Mouse (Mus musculus) C2C12 (cell line): Measurements from ENCODE around the gene Hyal3. TPM values are rescaled to one million over a fixed set of nuclear protein-coding genes. Genes with fewer than 3 reads are reported as not detected.
A peak's percentile ranks its signal among the peaks of the same experiment; 100 is the strongest.

Experiments used
- H3K27me3 ChIP-seq: one replicate; pipeline ENCODE4 v1.6.1; 2011; ENCODE audit not compliant: control insufficient read depth, insufficient read depth, insufficient read length
- H3K36me3 ChIP-seq: one replicate; pipeline ENCODE4 v1.6.1; 2011; ENCODE audit not compliant: control insufficient read depth, insufficient read depth
- H3K4me3 ChIP-seq: one replicate; pipeline ENCODE4 v1.5.1; 2011; ENCODE audit warnings: mild to moderate bottlenecking, control low read depth; ENCODE audit not compliant: poor library complexity, insufficient read depth, severe bottlenecking
- H3K79me2 ChIP-seq: one replicate; pipeline ENCODE4 v1.6.1; 2011; ENCODE audit not compliant: control insufficient read depth, insufficient read depth
- H3K79me3 ChIP-seq: one replicate; pipeline ENCODE4 v1.6.1; 2011; ENCODE audit warnings: low read depth, control low read depth
- H3ac ChIP-seq: one replicate; pipeline ENCODE3; 2011; ENCODE audit warnings: low read depth; ENCODE audit not compliant: control insufficient read depth, insufficient read length
- CEBPB ChIP-seq: IDR thresholded peaks from one replicate; pipeline ENCODE4 v1.6.1; 2011; ENCODE audit warnings: low read depth, mild to moderate bottlenecking, control low read depth, moderate library complexity
- CTCF ChIP-seq: IDR thresholded peaks from one replicate; pipeline ENCODE4 v1.5.1; 2011; ENCODE audit not compliant: control insufficient read depth, insufficient read depth, insufficient read length
- FOSL1 ChIP-seq: IDR thresholded peaks from one replicate; pipeline ENCODE4 v1.8.0; 2011; ENCODE audit warnings: mild to moderate bottlenecking, low read length; ENCODE audit not compliant: poor library complexity, insufficient read depth, severe bottlenecking
- MAX ChIP-seq: IDR thresholded peaks from one replicate; pipeline ENCODE4 v1.6.1; 2011; ENCODE audit warnings: mild to moderate bottlenecking, control low read depth
- MYOD1 ChIP-seq: IDR thresholded peaks from one replicate; pipeline ENCODE4 v1.6.1; 2011; ENCODE audit warnings: low read depth; ENCODE audit not compliant: control insufficient read depth, insufficient read length
- MYOG ChIP-seq: IDR thresholded peaks from one replicate; pipeline ENCODE4 v1.6.1; 2011; ENCODE audit not compliant: control insufficient read depth, insufficient read length; ENCODE audit errors: extremely low read depth
- USF1 ChIP-seq: IDR thresholded peaks from one replicate; pipeline ENCODE4 v1.6.1; 2011; ENCODE audit warnings: low read depth, mild to moderate bottlenecking, control low read depth, moderate library complexity
- polyA plus RNA-seq: library from polyadenylated mRNA; unstranded; fragments of >200 nt; fragmentation: generic; extraction: Trizol; gene quantifications from one replicate; pipeline ENCODE4 v1.2.1, GENCODE M21; 2012; ENCODE audit warnings: missing spikeins

Gene Hyal3
- polyA plus RNA-seq, 1 experiment = 0.28 TPM

GRCm38 (mm10) chr9:107626158-107626843 is 45.7 kb downstream of the Hyal3 start:
- Histone ChIP-seq H3K79me2 (peaks cover 100% of the 10 kb centered on the region), H3ac (no peak overlapping the region), H3K36me3 (peaks cover 22% of the 10 kb centered on the region), H3K27me3 (no peaks in the 10 kb centered on the region), H3K4me3 (no peak overlapping the region), H3K79me3 (peaks cover 75% of the 10 kb centered on the region)
- peak; percentile 54 for TF ChIP-seq MYOD1
- no peak for TF ChIP-seq USF1
- no peak for TF ChIP-seq MYOG
- peak; percentile 22 for TF ChIP-seq MAX
- TF ChIP-seq FOSL1 = no peak
- TF ChIP-seq CTCF = no peak

- H3ac ChIP-seq = peak overlapping the region; percentile 12
- H3K79me2 ChIP-seq = peaks cover 100% of the 10 kb centered on the region
- no peaks in the 10 kb centered on the region for H3K27me3 ChIP-seq
- TF ChIP-seq MYOG = no peak
- TF ChIP-seq CTCF = peak; percentile 23
- H3K4me3 ChIP-seq = no peak overlapping the region
- H3K79me3 ChIP-seq = peaks cover 81% of the 10 kb centered on the region
- H3K36me3 ChIP-seq = peaks cover 22% of the 10 kb centered on the region
These were observed 46.2 kb downstream of the Hyal3 start for GRCm38 (mm10) chr9:107626844-107627277.

- Histone ChIP-seq H3K36me3 (peaks cover 18% of the 10 kb centered on the region), H3K4me3 (no peak overlapping the region), H3K79me2 (peaks cover 100% of the 10 kb centered on the region), H3K27me3 (no peaks in the 10 kb centered on the region), H3ac (no peak overlapping the region), H3K79me3 (peaks cover 83% of the 10 kb centered on the region)
- TF ChIP-seq MYOG (no peak), MYOD1 (no peak), USF1 (no peak), CEBPB (no peak), FOSL1 (no peak), CTCF (no peak), MAX (no peak)
These were observed 47.0 kb downstream of the Hyal3 start for GRCm38 (mm10) chr9:107627387-107628255.

GRCm38 (mm10) chr9:107628721-107629410 is 48.2 kb downstream of the Hyal3 start:
- no peak for TF ChIP-seq USF1
- no peak for TF ChIP-seq FOSL1
- no peak for TF ChIP-seq MYOD1
- TF ChIP-seq CEBPB = no peak
- TF ChIP-seq CTCF = no peak
- Histone ChIP-seq H3K27me3 (no peaks in the 10 kb centered on the region), H3K79me2 (peaks cover 100% of the 10 kb centered on the region), H3K36me3 (peaks cover 15% of the 10 kb centered on the region), H3K79me3 (peaks cover 79% of the 10 kb centered on the region), H3ac (no peak overlapping the region), H3K4me3 (no peak overlapping the region)

GRCm38 (mm10) chr9:107629411-107629730 is 48.8 kb downstream of the Hyal3 start:
- Histone ChIP-seq H3K4me3 (no peak overlapping the region), H3K79me3 (peaks cover 78% of the 10 kb centered on the region), H3K79me2 (peaks cover 100% of the 10 kb centered on the region), H3K27me3 (no peaks in the 10 kb centered on the region), H3ac (no peak overlapping the region), H3K36me3 (peaks cover 10% of the 10 kb centered on the region)
- TF ChIP-seq CEBPB (no peak), USF1 (no peak), MYOG (no peak), MYOD1 (no peak), MAX (no peak), CTCF (no peak), FOSL1 (no peak)
